Mouse (Mus musculus) MEL (cell line): Measurements from ENCODE around the gene Nnat. TPM values are rescaled to one million over a fixed set of nuclear protein-coding genes. Genes with fewer than 3 reads are reported as not detected.
A peak's percentile ranks its signal among the peaks of the same experiment; 100 is the strongest.

Experiments
- DNase-seq: peaks from one replicate; pipeline ENCODE4 v3.0.0; 2011; ENCODE audit warnings: low read depth, low spot score
- H3K27ac ChIP-seq: 2 replicates; pipeline ENCODE4 v1.5.1; 2012; ENCODE audit warnings: low read depth, mild to moderate bottlenecking, control low read depth, low read length, moderate library complexity; ENCODE audit not compliant: control insufficient read depth
- H3K27me3 ChIP-seq, 2 experiments: fragments of 150-350 bp in 1 of 2; sonication (generic) in 1 of 2; 2 replicates each; pipeline ENCODE4 v1.6.1; 2012; ENCODE audit warnings: low read length in 2 of 2, mild to moderate bottlenecking in 2 of 2, improper control_type of control experiment in 1 of 2, moderate library complexity in 1 of 2; ENCODE audit not compliant: insufficient read depth in 2 of 2, control insufficient read depth in 1 of 2
- H3K36me3 ChIP-seq, 2 experiments: 2 replicates each; pipeline ENCODE4 v1.6.1; 2012 to 2014; ENCODE audit warnings: low read length in 2 of 2, improper control_type of control experiment in 1 of 2, inconsistent platforms in 1 of 2, mild to moderate bottlenecking in 1 of 2; ENCODE audit not compliant: insufficient read depth in 2 of 2, control insufficient read depth in 1 of 2
- H3K4me1 ChIP-seq, 2 experiments: fragments of 150-350 bp in 1 of 2; sonication (generic) in 1 of 2; 2 replicates each; pipeline ENCODE4 v1.6.1; 2012; ENCODE audit warnings: low read length in 2 of 2, improper control_type of control experiment in 1 of 2, mild to moderate bottlenecking in 1 of 2; ENCODE audit not compliant: insufficient read depth in 2 of 2, control insufficient read depth in 1 of 2
- H3K4me3 ChIP-seq, 2 experiments: fragments of 150-350 bp in 1 of 2; sonication (generic) in 1 of 2; 2 replicates each; pipeline ENCODE4 v1.5.1; 2012; ENCODE audit warnings: low read depth in 2 of 2, low read length in 2 of 2, mild to moderate bottlenecking in 2 of 2, moderate library complexity in 2 of 2, control low read depth in 1 of 2, improper control_type of control experiment in 1 of 2; ENCODE audit not compliant: control insufficient read depth in 1 of 2, insufficient read depth in 1 of 2
- H3K79me2 ChIP-seq: 2 replicates; pipeline ENCODE4 v1.6.1; 2012; ENCODE audit warnings: mild to moderate bottlenecking, low read length, moderate library complexity; ENCODE audit not compliant: control insufficient read depth, poor library complexity, insufficient read depth
- H3K9ac ChIP-seq: 2 replicates; pipeline ENCODE4 v1.6.1; 2012; ENCODE audit warnings: low read depth, mild to moderate bottlenecking, control low read depth, low read length, moderate library complexity; ENCODE audit not compliant: control insufficient read depth, poor library complexity, severe bottlenecking
- H3K9me3 ChIP-seq: fragments of 150-350 bp; sonication (generic); replicated peaks from 2 replicates; pipeline ENCODE4 v1.6.1; 2012; ENCODE audit warnings: mild to moderate bottlenecking, low read length, improper control_type of control experiment, moderate library complexity; ENCODE audit not compliant: insufficient read depth
- CHD1 ChIP-seq: IDR thresholded peaks from 2 replicates; pipeline ENCODE4 v1.6.1; 2012; ENCODE audit warnings: low read depth, mild to moderate bottlenecking, inconsistent platforms, low read length, improper control_type of control experiment
- CTCF ChIP-seq, 3 experiments: IDR thresholded peaks in 2 of 3; conservative IDR thresholded peaks in 1 of 3; 2 replicates each; pipeline ENCODE4 v1.5.1; 2011 to 2012; ENCODE audit warnings: low read length in 3 of 3, low read depth in 2 of 3, mild to moderate bottlenecking in 2 of 3, improper control_type of control experiment in 1 of 3, inconsistent platforms in 1 of 3, mixed read lengths in 1 of 3, moderate library complexity in 1 of 3; ENCODE audit not compliant: control insufficient read depth in 1 of 3, insufficient read depth in 1 of 3, poor library complexity in 1 of 3, severe bottlenecking in 1 of 3
- EP300 ChIP-seq, 2 experiments: IDR thresholded peaks; 2 replicates each; pipeline ENCODE4 v1.6.1; 2011; ENCODE audit warnings: improper control_type of control experiment in 2 of 2, low read length in 2 of 2, low read depth in 1 of 2, mild to moderate bottlenecking in 1 of 2
- GATA1 ChIP-seq: IDR thresholded peaks from 2 replicates; pipeline ENCODE4 v1.6.1; 2011; ENCODE audit warnings: low read depth, low read length, improper control_type of control experiment
- HCFC1 ChIP-seq: IDR thresholded peaks from 2 replicates; pipeline ENCODE4 v1.6.1; 2012; ENCODE audit warnings: low read depth, mild to moderate bottlenecking, inconsistent platforms, low read length, improper control_type of control experiment, moderate library complexity
- MAX ChIP-seq: IDR thresholded peaks from 2 replicates; pipeline ENCODE4 v1.6.1; 2011; ENCODE audit warnings: low read length, improper control_type of control experiment
- MEF2A ChIP-seq: IDR thresholded peaks from 2 replicates; pipeline ENCODE4 v1.6.1; 2014; ENCODE audit warnings: low read depth, mild to moderate bottlenecking, inconsistent platforms, low read length, improper control_type of control experiment; ENCODE audit not compliant: poor library complexity, insufficient replicate concordance, severe bottlenecking; ENCODE audit errors: extremely low read depth
- NRF1 ChIP-seq: IDR thresholded peaks from 2 replicates; pipeline ENCODE4 v1.6.1; 2014; ENCODE audit warnings: low read depth, mild to moderate bottlenecking, inconsistent platforms, low read length, improper control_type of control experiment, moderate library complexity; ENCODE audit not compliant: poor library complexity, insufficient read depth, severe bottlenecking
- POLR2AphosphoS5 ChIP-seq: IDR thresholded peaks from 2 replicates; pipeline ENCODE4 v1.6.1; 2012; ENCODE audit warnings: low read depth, borderline replicate concordance, mild to moderate bottlenecking, inconsistent platforms, low read length, moderate library complexity, mixed read lengths
- RAD21 ChIP-seq: IDR thresholded peaks from 2 replicates; pipeline ENCODE4 v1.6.1; 2011; ENCODE audit warnings: mild to moderate bottlenecking, low read depth, low read length, improper control_type of control experiment
- SMC3 ChIP-seq: IDR thresholded peaks from 2 replicates; pipeline ENCODE4 v1.6.1; 2011; ENCODE audit warnings: low read depth, low read length, improper control_type of control experiment
- TBP ChIP-seq: IDR thresholded peaks from 2 replicates; pipeline ENCODE4 v1.8.0; 2011; ENCODE audit warnings: low read depth, low read length, improper control_type of control experiment
- TCF12 ChIP-seq: IDR thresholded peaks from 2 replicates; pipeline ENCODE4 v1.6.1; 2014; ENCODE audit warnings: low read depth, mild to moderate bottlenecking, inconsistent platforms, low read length, improper control_type of control experiment, moderate library complexity
- USF1 ChIP-seq: IDR thresholded peaks from 2 replicates; pipeline ENCODE4 v1.6.1; 2014; ENCODE audit warnings: low read depth, mild to moderate bottlenecking, inconsistent platforms, low read length, improper control_type of control experiment, moderate library complexity
- USF2 ChIP-seq, 2 experiments: IDR thresholded peaks; 2 replicates each; pipeline ENCODE4 v1.6.1; 2011 to 2012; ENCODE audit warnings: improper control_type of control experiment in 2 of 2, low read length in 2 of 2, borderline replicate concordance in 1 of 2, inconsistent platforms in 1 of 2, low read depth in 1 of 2, mild to moderate bottlenecking in 1 of 2; ENCODE audit not compliant: insufficient read depth in 1 of 2
- ZNF384 ChIP-seq: IDR thresholded peaks from 2 replicates; pipeline ENCODE4 v1.6.1; 2012; ENCODE audit warnings: low read depth, mild to moderate bottlenecking, inconsistent platforms, low read length, improper control_type of control experiment
- polyA plus RNA-seq, 2 experiments: library from polyadenylated mRNA; stranded (reverse) in 1 of 2; unstranded in 1 of 2; fragments of >175 nt in 1 of 2; fragments of >200 nt in 1 of 2; gene quantifications; 2 replicates each; pipeline versions ENCODE4 v1.2.1 to v1.2.4; 2012; ENCODE audit warnings: low replicate concordance in 2 of 2, low read depth in 1 of 2; ENCODE audit not compliant: insufficient read length in 2 of 2, insufficient read depth in 1 of 2, missing spikeins in 1 of 2
- total RNA-seq: library from RNA; depleted of rRNA; stranded (reverse); fragments of 300-350 nt; gene quantifications from 2 replicates; pipeline ENCODE4 v1.2.3, GENCODE M21; 2012

Nnat gene
- total and polyA plus RNA-seq, 3 experiments: 0.92 to 1.5 TPM; not detected in 1

GRCm38 (mm10) chr2:157564723-157565122 lies 4.8 kb downstream of the Nnat start:
- Histone ChIP-seq H3K27me3 (no peaks in the 10 kb centered on the region), H3K36me3 (peaks cover 0 to 17% of the 10 kb centered on the region in 2 experiments; a peak in 2 of 4 replicates), H3K79me2 (peaks cover 29% of the 10 kb centered on the region), H3K27ac (no peak overlapping the region), H3K4me1 (peaks cover 0 to 19% of the 10 kb centered on the region in 2 experiments; a peak in 3 of 4 replicates), H3K4me3 (no peak overlapping the region), H3K9me3 (no peaks in the 10 kb centered on the region), H3K9ac (0 out of 2 replicates have a peak overlapping the region, but pooled peaks have one; percentile 9)
- no peak for TF ChIP-seq CTCF (IDR thresholded peaks at IDR 0.05 in 2 of 3, conservative IDR thresholded peaks at IDR 0.05 in 1 of 3; ENCODE audit: control insufficient read depth in 1 of 3, insufficient read depth in 1 of 3, low read depth in 2 of 3, low read length in 3 of 3, poor library complexity in 1 of 3, severe bottlenecking in 1 of 3)
- TF ChIP-seq TBP: no peak
- TF ChIP-seq NRF1: no peak
- no peak for TF ChIP-seq SMC3
- TF ChIP-seq USF1: no peak
- no peak for TF ChIP-seq EP300 (IDR thresholded peaks at IDR 0.05; ENCODE audit: low read depth in 1 of 2, low read length in 2 of 2)
- no peak for TF ChIP-seq RAD21
- no peak for TF ChIP-seq USF2 (IDR thresholded peaks at IDR 0.05; ENCODE audit: borderline replicate concordance in 1 of 2, insufficient read depth in 1 of 2, low read depth in 1 of 2, low read length in 2 of 2)
- no peak for TF ChIP-seq POLR2AphosphoS5
- TF ChIP-seq MAX: no peak
- no peak for TF ChIP-seq TCF12
- no peak for TF ChIP-seq GATA1
- no peak for DNase-seq

DNA sequence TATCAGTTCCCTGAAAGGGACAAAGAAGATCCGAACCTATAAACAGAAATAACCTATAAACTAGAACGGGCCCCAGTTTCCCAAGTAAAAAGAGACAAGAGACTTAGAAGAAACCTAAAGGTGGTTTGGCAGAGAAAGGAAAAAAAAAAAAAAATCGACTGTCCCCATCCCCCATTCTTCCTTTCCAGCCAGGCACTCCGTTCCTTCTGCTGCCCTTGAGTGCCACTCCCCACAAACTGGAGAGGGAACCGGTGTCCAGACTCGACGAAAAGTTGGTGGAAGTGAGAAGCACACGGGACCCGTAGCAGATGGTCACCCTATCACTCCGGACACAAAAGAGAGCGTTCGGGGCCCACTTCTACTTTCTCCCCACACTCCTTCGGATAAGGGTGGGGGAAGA lies 5.6 kb downstream of the Nnat start:
- peak overlapping the region; percentile 52 to 87 for H3K4me3 ChIP-seq
- H3K4me1 ChIP-seq: peaks cover 0 to 19% of the 10 kb centered on the region in 2 experiments; a peak in 3 of 4 replicates
- H3K9me3 ChIP-seq: no peaks in the 10 kb centered on the region
- peak overlapping the region; percentile 9; the same call in 1 of the 2 replicates for H3K27ac ChIP-seq
- TF ChIP-seq HCFC1 (0 out of 2 replicates have a peak, but pooled peaks have one; percentile 15), ZNF384 (peak; percentile 93), CHD1 (0 out of 2 replicates have a peak, but pooled peaks have one; percentile 43), MEF2A (no peak)
- peaks cover 0 to 17% of the 10 kb centered on the region in 2 experiments; a peak in 2 of 4 replicates for H3K36me3 ChIP-seq
- peaks cover 24% of the 10 kb centered on the region for H3K79me2 ChIP-seq
- H3K9ac ChIP-seq: peak overlapping the region; percentile 81
- H3K27me3 ChIP-seq: no peaks in the 10 kb centered on the region
- peak; percentile 32 for DNase-seq
